Mouse (Mus musculus) midbrain, postnatal 0 days (tissue): ENCODE data around the gene Vps13d. TPM values are rescaled to one million over a fixed set of nuclear protein-coding genes. Genes with fewer than 3 reads are reported as not detected.

Source experiments
- ATAC-seq: fragments of 200-750 bp; cut with Nextera tagmentation; 2 replicates; pipeline ENCODE4 v1.8.0; 2017; ENCODE audit warnings: moderate number of reproducible peaks, mild to moderate bottlenecking, moderate TSS enrichment, moderate library complexity; ENCODE audit not compliant: low FRiP score
- DNase-seq: peaks from one replicate; pipeline ENCODE4 v3.0.0-alpha.2; 2015; ENCODE audit warnings: low spot score
- H3K27ac ChIP-seq: fragments of 300-500 bp; sonication (generic); 2 replicates; pipeline ENCODE4 v1.5.1; 2014; ENCODE audit warnings: low read depth, mild to moderate bottlenecking, low read length, mixed read lengths
- H3K27me3 ChIP-seq: fragments of 300-500 bp; sonication (generic); 2 replicates; pipeline ENCODE4 v1.6.1; 2014; ENCODE audit warnings: low read length, control low read depth, mixed read lengths; ENCODE audit not compliant: insufficient read depth
- H3K36me3 ChIP-seq: fragments of 300-500 bp; sonication (generic); 2 replicates; pipeline ENCODE4 v1.6.1; 2014; ENCODE audit warnings: low read length, control low read depth, mixed read lengths; ENCODE audit not compliant: insufficient read depth
- H3K4me1 ChIP-seq: fragments of 300-500 bp; sonication (generic); 2 replicates; pipeline ENCODE4 v1.6.1; 2014; ENCODE audit warnings: mild to moderate bottlenecking, control low read depth, antibody characterized with exemption, low read length, mixed read lengths; ENCODE audit not compliant: insufficient read depth
- H3K4me2 ChIP-seq: fragments of 300-500 bp; sonication (generic); 2 replicates; pipeline ENCODE4 v1.6.1; 2014; ENCODE audit warnings: low read depth, mild to moderate bottlenecking, low read length, mixed read lengths; ENCODE audit not compliant: poor library complexity, severe bottlenecking
- H3K4me3 ChIP-seq: fragments of 300-500 bp; sonication (generic); 2 replicates; pipeline ENCODE4 v1.5.1; 2014; ENCODE audit warnings: low read depth, mild to moderate bottlenecking, low read length, moderate library complexity
- H3K9ac ChIP-seq: fragments of 300-500 bp; sonication (generic); replicated peaks from 2 replicates; pipeline ENCODE4 v1.6.1; 2014; ENCODE audit warnings: mild to moderate bottlenecking, low read length, moderate library complexity, mixed read lengths; ENCODE audit not compliant: poor library complexity, severe bottlenecking
- H3K9me3 ChIP-seq: fragments of 300-500 bp; sonication (generic); 2 replicates; pipeline ENCODE4 v1.6.1; 2016; ENCODE audit warnings: low read length, control low read depth
- CTCF ChIP-seq: IDR thresholded peaks from 2 replicates; pipeline ENCODE4 v1.5.1; 2016; ENCODE audit warnings: antibody characterized with exemption, mild to moderate bottlenecking
- WGBS: fragments of 180-500 bp; shearing (Covaris S2); extraction: QIAGEN DNeasy Blood & Tissue Kit; methylation state at CpG from one replicate; pipeline ENCODE4 v1.1.7; 2014; 5-methylcytosine and 5-hydroxymethylcytosine counted together
- polyA plus RNA-seq: library from polyadenylated mRNA; unstranded; fragments of >200 nt; fragmentation: Nextera tagmentation; extraction: Ambion mirVana; gene quantifications from 2 replicates; pipeline ENCODE4 v1.2.1, GENCODE M21; 2015
- total RNA-seq: library from RNA; depleted of rRNA; stranded (reverse); fragments of >200 nt; gene quantifications from 2 replicates; pipeline ENCODE4 v1.2.3, GENCODE M21; 2014

Vps13d gene
- total and polyA plus RNA-seq, 2 experiments from 2014 or later = 9.1 to 35.6 TPM

DNA sequence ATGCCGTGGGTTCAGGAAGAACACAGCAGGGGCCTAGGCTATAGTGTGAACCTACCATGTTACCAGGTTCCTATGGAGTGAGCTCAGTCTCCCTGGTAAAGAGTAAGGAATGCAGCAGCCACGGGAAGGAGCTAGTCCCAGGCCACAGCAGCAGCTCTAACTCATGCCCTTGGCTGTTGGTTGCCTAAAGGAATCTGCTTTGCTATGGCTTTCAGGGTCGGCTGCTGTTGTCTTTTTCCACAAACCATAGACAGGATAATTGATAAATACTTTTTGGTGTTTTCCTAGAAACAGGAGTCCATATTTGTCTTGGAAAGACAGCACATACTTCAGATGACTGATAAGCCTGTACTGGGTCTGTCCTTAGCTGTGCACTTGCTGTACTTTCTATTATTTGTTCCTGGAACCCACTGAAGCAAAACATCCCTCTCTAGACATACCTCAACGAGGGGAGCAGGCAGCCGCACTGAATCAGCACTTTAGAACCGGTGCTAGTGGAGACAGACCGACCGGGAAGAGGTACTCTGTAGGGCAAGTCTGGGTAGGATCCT, 210.9 kb downstream of the Vps13d start:
- no peak for ATAC-seq
- DNase-seq = no peak
- H3K9ac ChIP-seq = no peak overlapping the region

DNA sequence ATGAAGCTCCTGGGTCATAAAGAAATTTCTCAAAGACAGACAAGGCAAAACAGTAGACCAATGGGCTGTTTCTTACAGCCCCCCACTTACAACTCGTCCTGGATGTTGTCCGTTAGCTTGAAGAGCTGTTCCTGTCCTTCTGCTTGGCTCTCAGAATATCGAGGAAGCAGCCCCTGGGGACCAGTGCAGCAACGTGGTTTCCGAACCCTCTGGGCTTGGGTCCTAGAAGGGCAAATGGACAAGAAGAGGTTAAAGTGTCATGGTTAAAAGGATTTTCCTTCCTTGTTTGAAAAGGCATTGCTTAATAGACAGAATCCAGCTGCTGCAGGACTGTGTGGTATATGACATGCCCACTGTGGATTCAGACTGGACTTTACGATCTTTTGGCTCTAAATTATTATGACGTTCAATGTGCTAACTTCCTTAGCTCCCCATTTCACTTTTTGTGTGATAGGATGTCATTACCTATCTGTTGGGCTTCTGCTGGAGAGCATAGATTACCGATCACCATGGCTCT, 211.5 kb downstream of the Vps13d start:
- H3K4me2 ChIP-seq = no peak overlapping the region
- H3K9me3 ChIP-seq = no peaks in the 10 kb centered on the region
- DNase-seq = no peak
- H3K9ac ChIP-seq = no peak overlapping the region
- no peak for TF ChIP-seq CTCF
- no peak overlapping the region for H3K4me3 ChIP-seq
- 70% methylated on average over 8 of the region's 8 CpGs for WGBS
- no peak for ATAC-seq
- no peaks in the 10 kb centered on the region for H3K27me3 ChIP-seq
- 0 out of 2 replicates have a peak, but pooled peaks cover 10% of the 10 kb centered on the region for H3K36me3 ChIP-seq
- no peak overlapping the region for H3K27ac ChIP-seq
- H3K4me1 ChIP-seq = no peaks in the 10 kb centered on the region

More for the DNA sequence above, 210.9 kb downstream of the Vps13d start:
- TF ChIP-seq CTCF = no peak
- Histone ChIP-seq H3K4me3 (no peak overlapping the region), H3K27ac (no peak overlapping the region), H3K27me3 (no peaks in the 10 kb centered on the region), H3K4me2 (no peak overlapping the region), H3K4me1 (no peaks in the 10 kb centered on the region), H3K36me3 (0 out of 2 replicates have a peak, but pooled peaks cover 10% of the 10 kb centered on the region), H3K9me3 (no peaks in the 10 kb centered on the region)
- 59% methylated on average over 8 of the region's 8 CpGs for WGBS

DNA sequence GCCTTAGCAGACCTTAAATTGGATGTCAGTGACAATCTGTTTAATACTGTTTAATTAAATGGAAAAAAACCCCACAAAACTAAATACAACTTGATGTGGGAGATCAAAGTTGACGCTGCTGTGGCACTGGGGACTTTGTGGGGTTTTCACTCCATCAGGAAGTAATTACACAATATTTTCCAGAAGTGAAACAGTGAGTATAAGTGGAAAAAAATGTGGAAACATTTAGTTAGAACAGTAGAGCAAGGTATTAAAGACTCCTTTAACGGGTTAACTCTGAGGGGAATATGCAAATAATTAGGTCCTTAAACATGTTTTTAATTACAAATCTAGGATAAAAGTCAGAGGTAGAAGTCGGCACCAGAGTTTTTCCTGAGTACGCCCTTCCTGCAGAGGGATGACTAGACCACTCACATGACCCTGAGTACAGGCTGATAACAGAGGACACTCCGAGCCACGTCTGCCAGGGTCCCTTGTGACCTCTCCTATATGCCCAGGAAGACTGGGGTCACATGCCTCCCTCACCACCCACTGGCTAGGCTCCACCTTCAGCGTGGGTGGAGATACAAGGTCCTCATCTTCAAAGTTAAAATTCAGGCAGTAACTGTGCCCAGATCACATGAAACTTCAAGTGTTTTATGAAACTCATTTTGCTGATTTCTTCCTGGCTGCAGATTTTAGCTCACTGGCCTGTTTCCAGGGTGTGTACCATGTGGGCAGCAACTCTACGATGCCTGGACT, 213.8 kb downstream of the Vps13d start:
- no peak for ATAC-seq
- 68% methylated on average over 8 of the region's 8 CpGs for WGBS

DNA sequence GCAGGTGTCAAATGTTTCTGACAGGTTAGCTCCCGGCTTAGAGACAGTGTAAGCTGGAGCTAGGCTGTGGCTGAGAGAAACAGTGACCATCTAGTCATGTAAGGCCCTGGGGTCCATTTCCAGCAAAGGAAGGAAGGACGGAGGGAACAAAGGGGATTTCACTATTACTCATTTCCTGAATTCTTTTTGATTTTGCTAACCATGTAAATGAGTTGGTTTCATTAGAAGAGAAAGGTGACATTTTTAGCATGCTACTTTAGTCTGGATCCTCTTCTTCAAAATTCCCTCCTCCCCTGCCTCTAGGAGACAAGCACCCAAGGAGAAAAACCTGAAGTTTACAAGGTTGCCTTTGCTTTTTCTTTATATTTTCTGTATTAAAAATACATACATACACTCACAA, 214.7 kb downstream of the Vps13d start:
- Histone ChIP-seq H3K4me2 (no peak overlapping the region), H3K27ac (no peak overlapping the region), H3K9ac (no peak overlapping the region), H3K4me3 (no peak overlapping the region), H3K27me3 (no peaks in the 10 kb centered on the region), H3K9me3 (no peaks in the 10 kb centered on the region), H3K36me3 (0 out of 2 replicates have a peak, but pooled peaks cover 10% of the 10 kb centered on the region), H3K4me1 (no peaks in the 10 kb centered on the region)
- 79% methylated on average over 2 of the region's 2 CpGs for WGBS
- ATAC-seq = no peak
- TF ChIP-seq CTCF = no peak
- no peak for DNase-seq

More for the DNA sequence above, 213.8 kb downstream of the Vps13d start:
- no peaks in the 10 kb centered on the region for H3K4me1 ChIP-seq
- H3K27me3 ChIP-seq = no peaks in the 10 kb centered on the region
- no peak overlapping the region for H3K4me2 ChIP-seq
- no peak overlapping the region for H3K9ac ChIP-seq
- no peaks in the 10 kb centered on the region for H3K9me3 ChIP-seq
- TF ChIP-seq CTCF = no peak
- H3K4me3 ChIP-seq = no peak overlapping the region
- DNase-seq = no peak
- no peak overlapping the region for H3K27ac ChIP-seq
- 0 out of 2 replicates have a peak, but pooled peaks cover 10% of the 10 kb centered on the region for H3K36me3 ChIP-seq

DNA sequence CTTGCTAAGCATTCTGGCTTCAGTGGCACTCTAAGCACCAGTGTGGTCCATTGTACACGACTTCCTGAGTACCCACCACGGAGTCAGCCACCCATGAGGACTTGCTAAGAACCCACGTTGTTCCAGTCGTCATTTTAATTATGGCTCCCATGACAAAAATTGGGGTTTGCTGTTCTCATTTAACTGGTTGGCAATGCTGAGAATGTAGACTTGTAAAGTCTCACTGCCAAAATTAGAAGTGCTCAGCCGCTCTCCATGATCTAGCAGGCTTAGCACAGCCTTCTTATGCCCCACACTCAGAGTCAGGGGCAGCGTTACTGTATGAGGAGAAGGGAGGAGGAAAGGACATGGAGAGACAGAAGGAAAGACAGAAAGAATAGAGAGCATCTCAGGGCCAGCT, 216.8 kb downstream of the Vps13d start:
- TF ChIP-seq CTCF = no peak
- no peak for ATAC-seq
- no peaks in the 10 kb centered on the region for H3K4me1 ChIP-seq
- no peak overlapping the region for H3K4me3 ChIP-seq
- H3K9me3 ChIP-seq = no peaks in the 10 kb centered on the region
- no peaks in the 10 kb centered on the region for H3K27me3 ChIP-seq
- no peak overlapping the region for H3K9ac ChIP-seq
- no peak for DNase-seq
- H3K36me3 ChIP-seq = peaks cover 16% of the 10 kb centered on the region; the same call in 1 of the 2 replicates
- H3K27ac ChIP-seq = no peak overlapping the region
- WGBS = 77% methylated on average over 6 of the region's 6 CpGs
- no peak overlapping the region for H3K4me2 ChIP-seq

DNA sequence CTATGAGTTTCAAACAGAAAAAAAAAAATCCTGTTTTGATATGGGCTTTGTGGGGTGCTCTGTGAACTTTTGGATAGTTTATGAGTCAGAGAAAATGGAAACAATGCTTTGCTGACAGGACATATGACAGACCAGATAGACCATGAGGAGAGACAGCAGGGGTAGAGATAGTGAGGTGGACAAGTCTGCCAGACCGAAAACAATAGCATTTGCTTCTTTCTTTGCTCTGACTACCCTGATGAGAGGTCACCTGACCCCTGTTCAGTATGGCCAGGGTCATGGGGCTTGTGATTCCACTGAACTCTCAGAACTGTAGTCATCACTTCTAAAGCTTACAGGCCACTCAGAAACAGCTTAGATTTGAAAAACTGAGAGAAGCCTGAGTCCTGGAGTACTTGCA, 217.7 kb downstream of the Vps13d start:
- no peaks in the 10 kb centered on the region for H3K9me3 ChIP-seq
- H3K9ac ChIP-seq = no peak overlapping the region
- H3K36me3 ChIP-seq = peaks cover 14% of the 10 kb centered on the region; the same call in 1 of the 2 replicates
- no peaks in the 10 kb centered on the region for H3K27me3 ChIP-seq
- ATAC-seq = no peak
- H3K27ac ChIP-seq = no peak overlapping the region
- no peaks in the 10 kb centered on the region for H3K4me1 ChIP-seq
- no peak overlapping the region for H3K4me2 ChIP-seq
- WGBS = 68% methylated on average over 1 of the region's 1 CpGs
- no peak for DNase-seq
- no peak for TF ChIP-seq CTCF
- no peak overlapping the region for H3K4me3 ChIP-seq
